ENCODE assay signal across 25 mouse cellular contexts in genomic region chr10:107011142-107011541, GRCm38 (mm10).
"Had no signal": no experiment of that assay in that cellular context is flagged by ENCODE, and none has a peak within 500 bp of the region (broad histone marks: within the 10 kb centered on the region; RNA-seq: fewer than 3 reads in every experiment).

No protein-coding gene starts in this region.

- DNase-seq: gastrocnemius, adult 2 months; gastrocnemius, postnatal 10 days; gastrocnemius, postnatal 25 days; heart, adult 18-20 months; heart, postnatal 4 days; kidney, adult 18-20 months; kidney, adult 8-10 months; kidney, postnatal 10 days; kidney, postnatal 25 days; kidney, postnatal 4 days; liver; liver, embryonic 13.5 days had no signal

- ATAC-seq: inflammation-experienced regulatory T-cells, adult 6 months; intestine, embryonic 15.5 days; intestine, postnatal 0 days had no signal

- H3K27ac ChIP-seq: gastrocnemius, adult 2 months; heart, embryonic 10.5 days; heart, embryonic 15.5 days; hindbrain, embryonic 10.5 days; hindbrain, embryonic 12.5 days; intestine, embryonic 15.5 days; layer of hippocampus, adult 2 months; left cerebral cortex, adult 2 months; limb, embryonic 10.5 days; limb, embryonic 12.5 days; liver, embryonic 13.5 days had no signal

- H3K9ac ChIP-seq: heart, embryonic 12.5 days; heart, embryonic 15.5 days; hindbrain, embryonic 12.5 days; intestine, embryonic 15.5 days; limb, embryonic 12.5 days; liver, embryonic 13.5 days had no signal

- H3K9me3 ChIP-seq: heart, embryonic 10.5 days; heart, embryonic 12.5 days; heart, embryonic 15.5 days; hindbrain, embryonic 10.5 days; hindbrain, embryonic 12.5 days; intestine, embryonic 15.5 days; limb, embryonic 10.5 days; limb, embryonic 12.5 days; liver, embryonic 13.5 days had no signal

- H3K4me2 ChIP-seq: heart, embryonic 12.5 days; heart, embryonic 15.5 days; hindbrain, embryonic 12.5 days; intestine, embryonic 15.5 days; limb, embryonic 12.5 days; liver, embryonic 11.5 days; liver, embryonic 13.5 days had no signal

- H3K27me3 ChIP-seq: heart, embryonic 12.5 days; heart, embryonic 15.5 days; hindbrain, embryonic 12.5 days; intestine, embryonic 15.5 days; limb, embryonic 12.5 days; liver, embryonic 13.5 days had no signal

- H3K4me1 ChIP-seq: heart, embryonic 10.5 days; heart, embryonic 12.5 days; heart, embryonic 15.5 days; hindbrain, embryonic 10.5 days; hindbrain, embryonic 12.5 days; intestine, embryonic 15.5 days; limb, embryonic 10.5 days; limb, embryonic 12.5 days; liver, embryonic 13.5 days had no signal

- H3K36me3 ChIP-seq: heart, embryonic 10.5 days; heart, embryonic 12.5 days; heart, embryonic 15.5 days; hindbrain, embryonic 10.5 days; hindbrain, embryonic 12.5 days; intestine, embryonic 15.5 days; limb, embryonic 10.5 days; limb, embryonic 12.5 days; liver, embryonic 13.5 days had no signal

- H3K4me3 ChIP-seq: gastrocnemius, adult 2 months; heart, embryonic 10.5 days; heart, embryonic 12.5 days; heart, embryonic 15.5 days; hindbrain, embryonic 10.5 days; hindbrain, embryonic 12.5 days; intestine, embryonic 15.5 days; layer of hippocampus, adult 2 months; left cerebral cortex, adult 2 months; limb, embryonic 10.5 days; limb, embryonic 12.5 days; liver, embryonic 13.5 days had no signal
